Mouse (Mus musculus) layer of hippocampus, adult 2 months (tissue): ENCODE data around the gene Dnajb3. TPM values are rescaled to one million over a fixed set of nuclear protein-coding genes. Genes with fewer than 3 reads are reported as not detected.

Experiments
- DNase-seq, 2 experiments: peaks; one replicate each; pipeline ENCODE4 v3.0.0; 2022; ENCODE audit warnings: low spot score in 2 of 2
- H3K27ac ChIP-seq: fragments of 200-600 bp; 2 replicates; pipeline ENCODE4 v1.8.1; 2022
- H3K4me3 ChIP-seq: fragments of 200-600 bp; 2 replicates; pipeline ENCODE4 v1.8.1; 2022; ENCODE audit warnings: mild to moderate bottlenecking
- CTCF ChIP-seq: fragments of 200-600 bp; conservative IDR thresholded peaks from 2 replicates; pipeline ENCODE4 v1.8.1; 2022; ENCODE audit warnings: antibody characterized with exemption, mild to moderate bottlenecking, moderate library complexity
- long read RNA-seq, 2 experiments: library from polyadenylated mRNA; stranded (forward); transcript quantifications; one replicate each; pipeline ENCODE4 v2.0.0; 2021; ENCODE audit warnings: borderline mapping rate in 2 of 2
- total RNA-seq, 2 experiments: library from RNA; stranded (reverse); gene quantifications; 2 replicates each; pipeline ENCODE4 v1.2.3; 2021

Dnajb3 gene
- total RNA-seq, result 1 to 10 TPM; 2.9 to 3.8 TPM
- long read RNA-seq, experiment 1, partial matches to known transcripts, result 0 of 2 reads
- long read RNA-seq, experiment 1, other reads (novel, unspliced or antisense), result 0 of 2 reads
- long read RNA-seq, experiment 2, partial matches to known transcripts, result 0 of 3 reads
- long read RNA-seq, experiment 2, other reads (novel, unspliced or antisense), result 0 of 3 reads

- peak; percentile 44 for TF ChIP-seq CTCF
- DNase-seq, result peak; percentile 80 to 84
- H3K27ac ChIP-seq, result peak within 1 kb of the TSS; percentile 85
- peak within 1 kb of the TSS; percentile 74 for H3K4me3 ChIP-seq
Observed at GRCm38 (mm10) chr1:88205294-88205922, at the start of gene Dnajb3. Dnajb3 (minus strand) TSS chr1:88205782.

- no peak for TF ChIP-seq CTCF
- DNase-seq, result no peak
- no peak overlapping the region for H3K27ac ChIP-seq
- H3K4me3 ChIP-seq, result no peak overlapping the region
Observed at GRCm38 (mm10) chr1:88254793-88255465, 49.3 kb upstream of the Dnajb3 start.

- no peak for TF ChIP-seq CTCF
- no peak overlapping the region for H3K27ac ChIP-seq
- no peak for DNase-seq
- no peak overlapping the region for H3K4me3 ChIP-seq
Observed at GRCm38 (mm10) chr1:88253540-88253939, 48.0 kb upstream of the Dnajb3 start.

GRCm38 (mm10) chr1:88253106-88253505 lies 47.5 kb upstream of the Dnajb3 start:
- TF ChIP-seq CTCF, result no peak
- DNase-seq, result no peak
- Histone ChIP-seq H3K27ac (no peak overlapping the region), H3K4me3 (no peak overlapping the region)

GRCm38 (mm10) chr1:88250023-88250422 lies 44.4 kb upstream of the Dnajb3 start:
- no peak overlapping the region for H3K4me3 ChIP-seq
- no peak overlapping the region for H3K27ac ChIP-seq
- DNase-seq, result no peak
- no peak for TF ChIP-seq CTCF

- no peak overlapping the region for H3K4me3 ChIP-seq
- no peak for DNase-seq
- TF ChIP-seq CTCF, result no peak
- H3K27ac ChIP-seq, result no peak overlapping the region
Observed at GRCm38 (mm10) chr1:88249596-88249995, 44.0 kb upstream of the Dnajb3 start.

GRCm38 (mm10) chr1:88248658-88249057 lies 43.1 kb upstream of the Dnajb3 start:
- Histone ChIP-seq H3K27ac (no peak overlapping the region), H3K4me3 (no peak overlapping the region)
- no peak for DNase-seq
- TF ChIP-seq CTCF, result no peak

GRCm38 (mm10) chr1:88247660-88248059 lies 42.1 kb upstream of the Dnajb3 start:
- TF ChIP-seq CTCF, result no peak
- Histone ChIP-seq H3K27ac (no peak overlapping the region), H3K4me3 (no peak overlapping the region)
- DNase-seq, result no peak

- H3K4me3 ChIP-seq, result no peak overlapping the region
- TF ChIP-seq CTCF, result no peak
- H3K27ac ChIP-seq, result no peak overlapping the region
- DNase-seq, result no peak
Observed at GRCm38 (mm10) chr1:88246386-88246785, 40.8 kb upstream of the Dnajb3 start.

- no peak for TF ChIP-seq CTCF
Observed at GRCm38 (mm10) chr1:88245881-88246280, 40.3 kb upstream of the Dnajb3 start.

GRCm38 (mm10) chr1:88243861-88244260 lies 38.3 kb upstream of the Dnajb3 start:
- H3K27ac ChIP-seq, result no peak overlapping the region
- TF ChIP-seq CTCF, result no peak
- DNase-seq, result no peak
- H3K4me3 ChIP-seq, result no peak overlapping the region

More at GRCm38 (mm10) chr1:88245881-88246280, 40.3 kb upstream of the Dnajb3 start:
- DNase-seq, result no peak
- Histone ChIP-seq H3K4me3 (no peak overlapping the region), H3K27ac (no peak overlapping the region)

GRCm38 (mm10) chr1:88240579-88240978 lies 35.0 kb upstream of the Dnajb3 start:
- no peak overlapping the region for H3K27ac ChIP-seq
- no peak overlapping the region for H3K4me3 ChIP-seq
- DNase-seq, result no peak
- no peak for TF ChIP-seq CTCF

GRCm38 (mm10) chr1:88240072-88240471 lies 34.5 kb upstream of the Dnajb3 start:
- H3K4me3 ChIP-seq, result no peak overlapping the region
- no peak for TF ChIP-seq CTCF
- no peak overlapping the region for H3K27ac ChIP-seq
- no peak for DNase-seq

GRCm38 (mm10) chr1:88238771-88239170 lies 33.2 kb upstream of the Dnajb3 start:
- DNase-seq, result no peak
- H3K27ac ChIP-seq, result no peak overlapping the region
- no peak for TF ChIP-seq CTCF
- H3K4me3 ChIP-seq, result no peak overlapping the region
